Mouse (Mus musculus): ENCODE measurements at regions not wholly inside any gene's neighbourhood (a gene's known extent, or its start where the extent isn't known, plus 50 kb on each side); places are given as distances from the start of the nearest gene placed in this dataset.

DNA sequence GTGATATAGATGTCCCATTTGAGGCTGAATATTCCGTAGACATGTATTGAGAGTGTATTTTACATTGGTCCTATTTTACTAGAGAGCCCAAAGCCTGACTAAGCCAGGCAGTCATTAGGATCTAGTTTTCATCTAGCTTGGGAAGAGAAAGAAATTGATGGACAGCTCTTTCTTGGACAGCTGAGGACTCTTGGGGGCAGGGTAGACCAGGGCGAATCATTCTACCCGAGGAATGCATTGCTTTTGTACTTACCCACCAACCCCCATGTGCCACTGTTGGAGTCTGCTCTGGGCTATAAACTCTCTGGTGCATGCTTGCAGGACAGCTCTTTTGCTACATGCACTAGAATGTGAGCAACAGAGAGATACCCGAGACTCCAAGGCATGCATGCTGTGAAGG is 294.3 kb upstream of the Zfp507 start:
- no peaks in the 10 kb centered on the region for H3K4me1 ChIP-seq (ENCODE audit: control insufficient read depth, insufficient read depth, low read length)
- H3K27ac ChIP-seq (ENCODE audit: insufficient read depth, low read length): no peak overlapping the region
- no peak for TF ChIP-seq EP300 (IDR thresholded peaks at IDR 0.05; ENCODE audit: insufficient read depth, low read depth, low read length)
- no peak for TF ChIP-seq POLR2A (IDR thresholded peaks at IDR 0.05; ENCODE audit: insufficient read depth, low read length)
- TF ChIP-seq CTCF (IDR thresholded peaks at IDR 0.05; ENCODE audit: low read depth, low read length): no peak
- no peaks in the 10 kb centered on the region for H3K27me3 ChIP-seq (ENCODE audit: control insufficient read depth, insufficient read depth, low read length, poor library complexity, severe bottlenecking)
- no peaks in the 10 kb centered on the region; the same call in 1 of the 2 replicates for H3K9me3 ChIP-seq (replicated peaks; ENCODE audit: control insufficient read depth, insufficient read depth, low read length, poor library complexity, severe bottlenecking)
- no peak overlapping the region for H3K4me3 ChIP-seq (ENCODE audit: low read depth, low read length)
- no peaks in the 10 kb centered on the region for H3K36me3 ChIP-seq (ENCODE audit: control insufficient read depth, insufficient read depth, low read length, poor library complexity, severe bottlenecking)
- H3K9ac ChIP-seq (ENCODE audit: low read depth, poor library complexity, severe bottlenecking): no peak overlapping the region

DNA sequence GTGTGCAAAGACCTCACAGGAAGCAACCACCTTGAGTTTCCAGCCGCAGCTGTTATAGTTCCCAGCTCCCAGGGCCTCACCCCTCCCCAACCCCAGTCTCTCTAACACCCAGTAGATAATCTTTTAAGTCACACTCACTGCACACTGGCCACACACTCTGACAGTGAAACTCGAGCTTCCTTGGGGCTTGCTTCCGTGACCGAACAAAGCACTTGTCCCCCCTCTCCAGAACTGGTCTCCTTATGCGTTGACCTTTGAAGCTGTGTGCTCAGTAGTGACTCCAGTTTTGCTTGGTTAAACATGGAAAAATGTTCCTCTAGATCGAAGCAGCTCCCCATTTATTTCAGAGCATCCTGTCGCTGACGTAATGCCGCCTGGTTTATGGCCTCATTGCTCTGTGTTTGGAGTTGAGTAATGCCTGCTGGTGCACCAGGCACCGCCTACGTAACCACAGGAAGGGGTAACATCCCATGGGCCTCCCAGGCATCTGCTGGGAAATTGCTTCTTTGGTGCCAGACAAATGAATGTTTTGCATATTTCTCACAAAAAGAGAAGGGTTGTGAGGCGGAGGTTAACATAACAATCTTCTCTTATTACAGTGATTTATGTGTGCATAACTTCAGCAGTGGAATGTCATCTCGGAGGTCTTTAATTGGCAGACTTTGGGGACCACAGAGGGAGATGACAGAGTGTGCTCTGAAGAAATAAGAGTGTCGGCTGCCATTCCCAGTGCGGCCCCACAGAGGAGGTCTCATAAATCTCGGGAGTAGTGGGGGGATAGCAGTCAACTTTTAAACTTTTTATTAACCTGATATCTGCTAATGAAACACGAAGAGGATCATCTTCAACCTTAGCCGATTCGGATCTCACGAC is 292.7 kb upstream of the Zfp507 start:
- no peak for TF ChIP-seq CTCF (IDR thresholded peaks at IDR 0.05; ENCODE audit: low read depth, low read length)
- no peak for TF ChIP-seq EP300 (IDR thresholded peaks at IDR 0.05; ENCODE audit: insufficient read depth, low read depth, low read length)
- no peak for TF ChIP-seq POLR2A (IDR thresholded peaks at IDR 0.05; ENCODE audit: insufficient read depth, low read length)
- H3K4me1 ChIP-seq (ENCODE audit: control insufficient read depth, insufficient read depth, low read length): no peaks in the 10 kb centered on the region
- H3K27ac ChIP-seq (ENCODE audit: insufficient read depth, low read length): no peak overlapping the region
- no peak overlapping the region for H3K9ac ChIP-seq (ENCODE audit: low read depth, poor library complexity, severe bottlenecking)
- H3K36me3 ChIP-seq (ENCODE audit: control insufficient read depth, insufficient read depth, low read length, poor library complexity, severe bottlenecking): no peaks in the 10 kb centered on the region
- no peak overlapping the region for H3K4me3 ChIP-seq (ENCODE audit: low read depth, low read length)
- H3K9me3 ChIP-seq (replicated peaks; ENCODE audit: control insufficient read depth, insufficient read depth, low read length, poor library complexity, severe bottlenecking): no peaks in the 10 kb centered on the region; the same call in 1 of the 2 replicates
- no peaks in the 10 kb centered on the region for H3K27me3 ChIP-seq (ENCODE audit: control insufficient read depth, insufficient read depth, low read length, poor library complexity, severe bottlenecking)

DNA sequence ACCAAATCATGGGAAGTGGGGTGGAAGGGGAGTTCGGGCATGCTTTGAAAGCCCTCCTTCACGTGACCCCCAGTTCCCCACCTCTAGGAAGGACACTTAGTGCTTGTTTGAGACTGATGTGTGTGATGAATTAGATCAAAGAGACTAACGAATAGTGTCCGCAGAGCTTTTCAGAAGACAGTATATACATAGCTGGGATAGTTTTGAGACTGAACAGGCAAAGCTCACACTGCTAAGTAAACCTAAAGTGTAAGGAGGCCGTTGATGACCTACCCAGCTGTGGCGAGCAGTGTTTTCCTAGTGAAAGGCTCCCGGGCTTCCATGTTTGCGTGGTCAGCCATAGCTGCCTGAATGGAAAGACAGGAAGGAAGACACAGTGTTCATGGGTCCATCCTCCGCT is 288.3 kb upstream of the Zfp507 start:
- no peaks in the 10 kb centered on the region for H3K36me3 ChIP-seq (ENCODE audit: control insufficient read depth, insufficient read depth, low read length, poor library complexity, severe bottlenecking)
- H3K27ac ChIP-seq (ENCODE audit: insufficient read depth, low read length): no peak overlapping the region
- H3K9me3 ChIP-seq (replicated peaks; ENCODE audit: control insufficient read depth, insufficient read depth, low read length, poor library complexity, severe bottlenecking): no peaks in the 10 kb centered on the region; the same call in 1 of the 2 replicates
- H3K4me1 ChIP-seq (ENCODE audit: control insufficient read depth, insufficient read depth, low read length): no peaks in the 10 kb centered on the region
- no peak overlapping the region for H3K4me3 ChIP-seq (ENCODE audit: low read depth, low read length)
- H3K9ac ChIP-seq (ENCODE audit: low read depth, poor library complexity, severe bottlenecking): no peak overlapping the region
- TF ChIP-seq POLR2A (IDR thresholded peaks at IDR 0.05; ENCODE audit: insufficient read depth, low read length) (no peak), CTCF (IDR thresholded peaks at IDR 0.05; ENCODE audit: low read depth, low read length) (no peak), EP300 (IDR thresholded peaks at IDR 0.05; ENCODE audit: insufficient read depth, low read depth, low read length) (no peak)
- no peaks in the 10 kb centered on the region; the same call in 1 of the 2 replicates for H3K27me3 ChIP-seq (ENCODE audit: control insufficient read depth, insufficient read depth, low read length, poor library complexity, severe bottlenecking)

DNA sequence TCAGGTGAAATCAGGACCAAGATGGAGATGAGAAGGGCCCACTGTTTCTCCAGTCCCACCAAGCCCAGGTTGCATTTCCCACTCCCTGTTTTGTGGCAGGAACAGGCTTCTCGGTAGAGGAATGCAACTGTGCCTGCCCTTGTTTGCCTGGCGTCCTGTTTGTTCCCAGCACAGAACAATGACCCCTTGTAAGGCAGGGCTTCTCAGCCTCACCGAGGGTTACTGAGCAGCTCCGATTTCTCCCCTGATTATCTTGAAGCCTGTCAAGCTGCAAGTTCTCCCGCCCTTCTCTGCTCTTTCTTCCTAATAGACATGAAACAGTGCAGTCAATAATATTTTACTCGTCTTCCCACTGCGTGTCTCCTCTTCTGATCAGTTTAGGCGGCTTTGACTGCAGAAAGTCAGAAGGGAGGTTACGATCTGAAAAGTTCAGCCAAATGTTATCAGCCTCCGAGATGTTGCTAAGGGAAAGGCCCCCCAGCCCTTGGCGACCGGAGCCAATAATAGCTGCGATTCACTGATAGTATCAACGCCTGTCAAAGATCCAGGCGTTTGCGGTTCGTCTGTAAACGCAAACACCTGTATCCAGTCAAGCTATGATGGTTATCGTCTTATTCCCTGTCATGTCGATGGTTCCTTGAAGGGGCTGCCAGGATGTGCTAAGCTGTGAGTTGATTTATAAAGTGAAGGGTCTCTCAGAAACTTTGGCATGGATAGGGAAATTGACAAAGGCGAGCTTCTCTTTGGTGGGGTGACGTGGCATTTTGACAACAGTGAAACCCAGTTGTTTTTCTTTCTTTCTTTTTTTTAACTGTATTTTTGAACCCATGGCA is 287.7 kb upstream of the Zfp507 start:
- H3K9ac ChIP-seq (ENCODE audit: low read depth, poor library complexity, severe bottlenecking): no peak overlapping the region
- no peak overlapping the region for H3K27ac ChIP-seq (ENCODE audit: insufficient read depth, low read length)
- H3K4me3 ChIP-seq (ENCODE audit: low read depth, low read length): no peak overlapping the region
- H3K36me3 ChIP-seq (ENCODE audit: control insufficient read depth, insufficient read depth, low read length, poor library complexity, severe bottlenecking): no peaks in the 10 kb centered on the region
- no peaks in the 10 kb centered on the region for H3K4me1 ChIP-seq (ENCODE audit: control insufficient read depth, insufficient read depth, low read length)
- H3K27me3 ChIP-seq (ENCODE audit: control insufficient read depth, insufficient read depth, low read length, poor library complexity, severe bottlenecking): no peaks in the 10 kb centered on the region; the same call in 1 of the 2 replicates
- H3K9me3 ChIP-seq (replicated peaks; ENCODE audit: control insufficient read depth, insufficient read depth, low read length, poor library complexity, severe bottlenecking): no peaks in the 10 kb centered on the region; the same call in 1 of the 2 replicates
- TF ChIP-seq EP300 (IDR thresholded peaks at IDR 0.05; ENCODE audit: insufficient read depth, low read depth, low read length): no peak
- TF ChIP-seq POLR2A (IDR thresholded peaks at IDR 0.05; ENCODE audit: insufficient read depth, low read length): no peak
- no peak for TF ChIP-seq CTCF (IDR thresholded peaks at IDR 0.05; ENCODE audit: low read depth, low read length)

DNA sequence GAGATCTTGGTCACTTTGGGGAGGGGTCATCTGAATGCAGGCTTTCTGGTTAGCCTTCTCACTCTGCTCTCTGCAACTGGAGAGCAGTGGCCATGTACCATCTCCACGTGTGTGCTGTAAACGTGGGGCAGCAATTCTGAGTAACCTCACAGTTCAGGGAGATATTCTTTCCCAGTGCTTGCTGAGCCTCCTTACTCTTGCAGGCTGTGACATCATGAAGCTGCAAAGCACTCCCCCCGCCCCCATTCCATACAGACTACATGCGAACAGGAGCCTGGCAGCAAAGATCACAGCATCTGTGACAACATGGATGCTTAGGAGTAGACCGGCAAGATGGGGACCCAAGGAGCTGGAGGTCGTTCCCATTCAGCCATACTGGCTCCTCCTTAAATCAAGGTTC is 284.8 kb upstream of the Zfp507 start:
- no peak overlapping the region for H3K27ac ChIP-seq (ENCODE audit: insufficient read depth, low read length)
- H3K27me3 ChIP-seq (ENCODE audit: control insufficient read depth, insufficient read depth, low read length, poor library complexity, severe bottlenecking): no peaks in the 10 kb centered on the region; the same call in 1 of the 2 replicates
- TF ChIP-seq POLR2A (IDR thresholded peaks at IDR 0.05; ENCODE audit: insufficient read depth, low read length) (no peak), CTCF (IDR thresholded peaks at IDR 0.05; ENCODE audit: low read depth, low read length) (no peak), EP300 (IDR thresholded peaks at IDR 0.05; ENCODE audit: insufficient read depth, low read depth, low read length) (no peak)
- no peaks in the 10 kb centered on the region for H3K36me3 ChIP-seq (ENCODE audit: control insufficient read depth, insufficient read depth, low read length, poor library complexity, severe bottlenecking)
- H3K9me3 ChIP-seq (replicated peaks; ENCODE audit: control insufficient read depth, insufficient read depth, low read length, poor library complexity, severe bottlenecking): no peaks in the 10 kb centered on the region
- no peak overlapping the region for H3K4me3 ChIP-seq (ENCODE audit: low read depth, low read length)
- no peak overlapping the region for H3K9ac ChIP-seq (ENCODE audit: low read depth, poor library complexity, severe bottlenecking)
- no peaks in the 10 kb centered on the region for H3K4me1 ChIP-seq (ENCODE audit: control insufficient read depth, insufficient read depth, low read length)
